Mouse (Mus musculus) R1 (cell line): ENCODE measurements at regions not wholly inside any gene's neighbourhood (a gene's known extent, or its start where the extent isn't known, plus 50 kb on each side); places are given as distances from the start of the nearest gene placed in this dataset.
A peak's percentile ranks its signal among the peaks of the same experiment; 100 is the strongest.

Experiments used
- DNase-seq: peaks from one replicate; pipeline ENCODE4 v3.0.0-alpha.2; 2018; ENCODE audit warnings: low read depth, low spot score

DNA sequence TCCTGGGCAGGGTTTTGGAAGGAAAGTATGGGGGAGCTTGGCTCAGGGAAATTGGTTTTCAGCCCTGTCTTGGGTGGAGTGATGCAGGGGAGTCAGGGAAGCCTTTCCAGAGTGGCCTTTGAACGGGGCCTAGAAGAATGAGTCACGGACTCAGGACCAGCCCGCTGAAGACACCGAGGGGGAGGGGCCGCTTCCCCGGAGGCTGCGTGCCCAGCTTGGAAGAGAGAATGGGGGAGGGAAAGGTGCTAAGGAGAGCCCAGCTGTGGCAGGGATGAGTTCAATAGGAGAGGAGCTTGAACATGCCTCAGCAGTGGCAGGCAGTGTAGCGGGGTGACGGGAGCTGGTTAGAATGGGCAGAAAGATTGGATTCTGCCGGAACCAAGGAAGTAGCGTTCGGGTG, 337.8 kb downstream of the Zfp706 start:
- peak; percentile 62 for DNase-seq

DNA sequence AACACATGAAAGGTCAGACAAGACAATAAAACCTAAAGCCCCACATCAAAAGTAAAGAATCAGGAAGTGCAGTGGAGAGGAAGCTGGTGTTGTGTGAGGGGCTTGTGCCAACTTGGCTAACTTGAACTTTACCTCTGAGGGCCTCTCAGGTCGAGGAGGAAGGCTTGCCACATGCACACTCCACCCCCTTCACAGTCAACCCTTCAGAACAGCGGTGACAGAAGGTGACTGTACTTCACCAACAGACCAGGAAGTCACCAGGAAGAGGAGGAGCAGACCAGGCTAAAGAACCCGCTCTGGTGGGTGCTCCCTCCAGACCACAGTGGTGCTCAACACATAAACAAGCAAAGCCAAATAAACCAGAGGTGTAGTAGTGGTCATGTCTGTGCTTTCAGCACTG, 341.0 kb downstream of the Zfp706 start:
- DNase-seq, result no peak

DNA sequence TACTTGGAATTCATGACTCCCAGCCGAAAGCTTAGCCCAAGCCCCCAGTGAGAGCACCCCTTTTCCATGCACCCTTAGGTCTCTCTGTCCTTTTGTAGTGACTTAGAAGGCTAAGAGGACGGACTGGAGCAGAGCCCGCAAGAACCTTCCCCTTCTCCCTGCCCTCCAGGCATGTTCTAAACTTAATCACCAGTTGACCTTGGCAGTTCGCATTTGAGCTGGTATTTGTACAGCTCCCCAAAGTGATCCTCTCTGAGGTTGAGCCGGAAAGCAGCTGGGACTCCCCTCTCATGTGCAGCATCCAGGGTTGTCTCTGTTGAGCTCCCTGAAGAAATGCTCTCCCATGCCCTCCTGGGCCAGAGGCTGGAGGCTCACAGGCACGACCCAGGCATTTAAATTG, 343.2 kb downstream of the Zfp706 start:
- DNase-seq, result peak; percentile 30

DNA sequence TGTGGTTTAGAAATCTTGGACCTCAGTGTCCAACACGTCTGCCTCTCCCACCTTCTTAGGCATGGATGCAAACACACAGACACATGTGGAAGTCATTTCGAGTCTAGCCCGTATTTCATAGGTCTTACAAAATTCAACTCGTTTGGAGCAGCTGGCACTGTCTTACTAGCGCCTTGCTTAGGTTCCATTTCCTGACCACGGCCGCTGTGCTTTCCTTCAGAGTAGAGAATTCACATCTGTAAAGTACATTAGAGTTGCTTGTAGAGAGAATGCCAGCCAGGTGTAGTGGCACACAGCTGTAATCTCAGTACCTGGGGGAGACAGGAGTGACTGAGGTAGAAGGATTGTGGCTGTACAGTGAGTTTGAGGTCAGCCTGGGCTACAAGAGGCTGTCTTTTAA, 346.6 kb downstream of the Zfp706 start:
- DNase-seq, result no peak
